Mouse (Mus musculus) adipocyte (in vitro differentiated cells): ENCODE measurements around the gene Itih3.

Experiments used
- DNase-seq: peaks from one replicate; pipeline ENCODE4 v3.0.0-alpha.2; 2016; ENCODE audit warnings: low spot score

Itih3 gene

DNA sequence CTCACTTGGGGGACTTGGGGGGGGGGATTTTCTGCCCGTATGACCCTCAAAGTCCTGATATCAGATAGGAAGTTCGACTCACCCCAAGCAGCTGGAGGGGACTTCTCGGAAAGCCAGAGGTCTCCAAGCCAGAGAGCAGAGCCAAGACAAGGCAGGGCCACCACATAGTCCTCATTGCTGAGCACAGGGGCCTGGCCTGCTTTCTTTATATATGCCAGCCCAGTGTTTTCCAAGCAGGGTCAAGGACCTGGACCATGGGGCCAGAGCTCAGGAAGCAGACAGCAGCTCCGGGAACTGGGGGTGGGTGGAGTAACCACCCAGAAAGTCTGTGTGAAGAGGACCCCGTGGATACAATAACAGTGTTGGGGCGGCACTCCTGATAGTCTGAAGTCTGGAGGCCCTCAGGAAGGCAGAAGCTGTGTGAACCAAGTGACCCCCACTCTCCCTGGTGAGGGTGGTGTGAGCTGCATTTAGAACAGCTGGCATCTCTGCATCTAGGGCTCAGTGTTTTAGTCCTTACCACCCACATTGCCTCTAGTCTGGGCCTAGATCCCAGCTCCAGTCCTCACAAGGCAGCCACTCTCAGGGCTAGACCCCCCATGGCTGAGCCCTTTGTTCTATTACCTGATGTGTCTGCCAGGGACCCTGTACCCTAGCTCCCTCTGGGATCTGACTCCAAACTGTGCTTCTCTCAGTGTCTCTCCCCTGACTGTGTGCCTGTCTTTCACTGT, at the start of gene Itih3:
Gene Itih3, minus strand, starts transcription at position 386 of the 731 bp plus-strand sequence.
- no peak for DNase-seq

DNA sequence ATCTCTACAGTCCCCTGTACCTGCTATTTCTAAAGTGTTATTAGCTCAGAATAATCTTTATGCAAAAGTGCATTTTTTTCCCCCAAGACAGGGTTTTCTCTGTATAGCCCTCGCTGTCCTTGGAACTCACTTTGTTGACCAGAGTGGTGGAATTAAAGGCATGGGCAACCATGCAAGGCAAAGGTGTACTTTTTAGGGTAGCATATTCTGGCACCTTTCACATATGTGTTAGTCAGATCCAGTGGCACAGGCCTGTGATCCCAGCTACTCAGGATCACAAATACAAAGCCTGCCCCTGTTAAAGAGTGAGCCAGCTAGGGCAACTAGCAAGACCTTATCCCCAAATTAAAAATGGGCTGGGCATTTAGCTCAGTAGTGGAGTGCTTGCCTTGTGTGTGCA, 36.8 kb upstream of the Itih3 start:
- DNase-seq: no peak

GRCm38 (mm10) chr14:30959031-30959430, 35.5 kb upstream of the Itih3 start:
- no peak for DNase-seq

GRCm38 (mm10) chr14:30958517-30958916, 35.0 kb upstream of the Itih3 start:
- DNase-seq: no peak

- DNase-seq: peak; percentile 88
These were observed 27.7 kb upstream of the Itih3 start, which contains the start of gene Nek4 for GRCm38 (mm10) chr14:30951154-30951825. Gene Nek4, plus strand, starts transcription at chr14:30951377.

DNA sequence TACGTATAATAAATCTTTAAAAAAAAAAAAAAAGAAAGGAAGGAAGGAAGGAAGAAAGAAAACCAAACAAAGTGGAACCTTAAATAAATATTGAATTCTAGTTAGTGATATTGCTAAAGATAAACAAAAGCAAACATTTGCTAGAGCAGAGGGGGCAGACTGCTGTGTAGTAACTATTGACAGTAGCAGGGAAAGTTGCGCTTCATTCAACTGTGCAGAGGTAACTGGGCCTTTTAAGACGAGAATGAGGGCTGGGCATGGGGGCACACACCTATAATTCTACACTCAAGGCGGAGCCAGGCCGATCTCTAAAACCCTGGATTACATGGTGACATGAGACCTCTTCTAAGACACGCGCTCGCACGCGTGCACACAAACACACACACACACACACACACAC, 26.4 kb upstream of the Itih3 start:
- no peak for DNase-seq

DNA sequence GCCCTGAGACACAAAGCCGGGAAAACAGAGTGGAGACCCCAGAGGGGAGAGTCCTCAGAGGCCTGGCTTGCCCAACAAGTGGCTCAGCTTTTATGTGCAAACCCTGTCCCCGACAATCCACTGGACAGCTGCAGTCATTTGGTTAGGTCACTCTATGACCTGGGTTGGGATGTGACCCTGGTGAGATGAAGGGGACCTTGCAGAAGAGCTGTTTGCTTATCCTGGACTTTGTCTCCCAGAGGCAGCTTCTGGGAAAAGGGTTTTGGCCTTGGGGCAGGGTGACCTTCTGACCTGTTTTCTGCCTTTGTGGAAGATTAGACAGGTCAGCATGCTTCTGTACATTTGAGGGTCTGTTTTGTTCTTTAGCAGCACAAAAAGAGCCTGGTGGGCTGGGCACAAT, 21.2 kb upstream of the Itih3 start:
- DNase-seq: no peak

GRCm38 (mm10) chr14:30943860-30944674, 20.5 kb upstream of the Itih3 start:
- peak; percentile 76 for DNase-seq

GRCm38 (mm10) chr14:30943038-30943437, 19.5 kb upstream of the Itih3 start, which contains the start of gene Itih1:
Gene Itih1, minus strand, starts transcription at chr14:30943289.
- DNase-seq: no peak

GRCm38 (mm10) chr14:30942254-30942653, 18.7 kb upstream of the Itih3 start:
- DNase-seq: no peak

DNA sequence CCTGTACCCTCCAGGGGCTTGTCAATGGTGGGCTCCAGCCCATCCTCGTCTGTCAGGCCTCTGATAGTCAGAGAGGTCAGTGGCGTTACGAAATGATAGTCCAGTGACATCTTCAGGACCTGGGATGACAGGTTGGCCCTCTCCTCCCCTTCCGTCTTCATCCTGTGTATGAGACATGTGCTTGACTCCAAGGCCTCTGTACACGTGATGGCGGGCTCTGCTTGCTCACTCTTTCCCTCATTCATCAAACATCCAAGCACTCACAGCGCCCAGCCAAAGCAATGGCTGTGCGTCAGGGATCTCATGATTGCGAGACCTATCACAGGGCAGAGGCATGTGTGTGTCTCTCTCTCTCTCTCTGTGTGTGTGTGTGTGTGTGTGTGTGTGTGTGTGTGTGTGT, 9.8 kb upstream of the Itih3 start:
- DNase-seq: no peak

DNA sequence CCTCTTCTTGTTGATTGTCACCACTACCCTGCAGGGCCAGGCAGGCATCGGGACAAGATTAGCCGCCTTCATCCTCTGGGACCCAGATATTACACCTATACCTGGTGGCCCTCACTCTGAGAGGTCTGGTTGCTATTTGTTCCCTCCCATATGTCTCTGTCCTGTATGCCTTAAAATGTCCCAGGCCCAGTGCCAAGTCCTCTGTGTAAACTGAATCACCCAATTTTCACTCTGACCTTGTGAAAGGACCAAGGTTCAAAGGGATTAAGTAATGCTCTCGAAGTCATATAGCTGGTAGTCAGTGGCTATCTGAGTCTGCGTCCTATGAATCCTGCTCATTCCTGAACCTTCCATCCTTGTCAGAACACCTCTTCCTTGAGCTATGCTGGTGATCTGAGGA, 6.8 kb upstream of the Itih3 start:
- DNase-seq: no peak

GRCm38 (mm10) chr14:30925492-30925891, 1.9 kb upstream of the Itih3 start:
- DNase-seq: no peak

DNA sequence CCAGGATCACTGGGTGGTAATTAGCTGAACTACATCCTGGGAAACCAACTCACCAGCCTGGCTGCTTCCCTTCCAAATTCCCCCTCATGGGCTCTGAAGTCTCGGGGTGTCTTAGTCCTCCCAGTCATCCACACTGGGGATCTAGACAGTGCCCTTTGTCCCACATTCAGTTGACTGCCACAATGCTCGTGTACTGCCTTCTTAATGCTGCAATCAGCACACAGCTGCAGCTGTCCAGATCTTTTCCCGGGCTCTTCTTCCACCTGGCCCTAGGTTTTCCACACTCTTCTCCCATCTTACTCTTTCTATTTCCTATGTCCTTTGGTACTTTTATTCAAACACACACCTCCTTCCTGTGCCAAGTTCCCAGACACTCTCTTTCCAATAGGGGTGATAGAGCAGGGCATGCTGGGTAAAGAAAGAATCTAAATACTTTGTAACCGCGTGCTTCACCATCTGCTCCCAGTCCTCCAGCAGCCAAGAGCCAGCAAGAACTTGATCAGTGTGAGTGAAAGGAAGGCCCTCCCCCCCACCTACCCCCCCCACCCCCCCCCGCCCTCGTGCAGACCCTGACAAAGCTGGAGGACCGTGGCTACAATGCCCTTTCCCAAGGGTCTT, 1.4 kb downstream of the Itih3 start:
- peak; percentile 57 for DNase-seq

GRCm38 (mm10) chr14:30916516-30916915, 7.0 kb downstream of the Itih3 start:
- DNase-seq: no peak

DNA sequence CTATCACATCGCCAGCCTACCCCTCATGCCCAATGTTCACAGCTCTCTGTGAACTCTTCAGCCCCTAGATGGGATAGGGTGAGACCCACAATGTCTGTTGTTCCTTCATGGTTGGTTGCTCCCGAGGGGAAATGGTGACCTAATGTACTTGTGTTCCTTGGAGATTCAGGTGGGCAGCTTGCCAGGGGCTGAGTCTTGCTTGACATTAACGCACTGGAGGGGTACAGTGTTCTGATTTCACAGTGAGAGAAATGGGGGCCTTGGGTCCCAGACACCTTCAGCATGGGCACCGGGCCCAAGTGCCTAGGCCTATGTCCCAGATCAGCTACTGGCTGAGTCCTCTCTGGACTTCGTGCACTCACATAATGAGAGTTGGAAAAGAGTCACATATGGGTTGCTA, 10.2 kb downstream of the Itih3 start:
- DNase-seq: no peak

DNA sequence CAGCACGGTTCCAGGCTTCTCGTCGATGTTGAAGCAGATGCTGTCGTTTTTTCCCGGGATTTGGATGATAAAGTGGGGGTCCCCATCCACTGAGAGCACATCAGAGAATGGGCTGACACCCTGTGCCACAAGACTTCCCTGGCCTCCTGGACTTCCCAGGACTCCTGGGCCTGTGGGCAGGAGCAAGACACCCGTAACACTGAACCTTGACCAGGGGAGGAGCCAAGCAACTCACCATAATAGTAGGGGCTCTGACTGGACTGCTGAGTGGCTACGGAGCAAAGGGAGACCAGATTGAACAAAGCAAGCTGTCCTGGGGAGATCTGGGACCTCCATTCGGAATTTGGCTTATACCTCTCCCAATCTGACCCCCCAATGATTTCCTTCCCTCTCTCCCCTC, 10.9 kb downstream of the Itih3 start:
- DNase-seq: no peak

DNA sequence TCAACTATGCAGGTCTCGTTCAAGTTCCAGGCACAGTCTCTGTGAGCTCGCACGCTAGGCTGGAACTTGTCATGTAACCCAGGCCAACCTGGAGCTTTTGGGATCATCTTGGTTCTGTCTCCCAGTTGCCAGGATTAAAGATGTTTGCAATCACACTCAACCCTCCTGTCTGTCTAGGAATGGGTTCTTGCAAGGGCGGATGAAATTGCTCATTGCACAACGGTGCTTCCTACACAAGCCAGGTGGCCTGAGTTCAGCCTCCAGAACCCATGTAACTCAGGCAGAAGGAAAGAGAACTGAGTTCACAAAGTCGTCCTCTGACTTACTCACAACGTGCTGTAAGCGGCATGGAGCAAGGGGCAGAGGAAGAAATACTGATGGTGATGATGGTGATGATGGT, 12.4 kb downstream of the Itih3 start:
- peak; percentile 51 for DNase-seq

GRCm38 (mm10) chr14:30907814-30908265, 15.7 kb downstream of the Itih3 start:
- peak; percentile 47 for DNase-seq

DNA sequence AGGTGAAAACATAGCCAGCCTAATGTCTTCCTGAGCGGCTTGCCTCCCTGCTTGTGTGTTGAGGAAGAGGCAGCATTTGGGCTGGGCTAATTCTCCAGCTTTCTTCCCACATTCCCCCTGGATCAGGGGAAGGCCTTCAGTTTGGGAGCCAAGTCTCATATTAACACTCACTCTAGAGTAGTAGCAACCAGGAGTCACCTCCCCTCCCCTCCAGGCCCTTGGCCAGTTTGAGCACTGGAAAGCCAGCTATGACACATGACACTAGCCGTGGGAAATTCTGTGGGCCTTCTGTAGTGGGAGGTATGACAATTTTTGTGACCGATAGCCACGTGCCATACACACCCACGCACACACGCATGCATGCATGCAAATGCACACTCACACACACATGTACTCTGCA, 17.6 kb downstream of the Itih3 start:
- no peak for DNase-seq

DNA sequence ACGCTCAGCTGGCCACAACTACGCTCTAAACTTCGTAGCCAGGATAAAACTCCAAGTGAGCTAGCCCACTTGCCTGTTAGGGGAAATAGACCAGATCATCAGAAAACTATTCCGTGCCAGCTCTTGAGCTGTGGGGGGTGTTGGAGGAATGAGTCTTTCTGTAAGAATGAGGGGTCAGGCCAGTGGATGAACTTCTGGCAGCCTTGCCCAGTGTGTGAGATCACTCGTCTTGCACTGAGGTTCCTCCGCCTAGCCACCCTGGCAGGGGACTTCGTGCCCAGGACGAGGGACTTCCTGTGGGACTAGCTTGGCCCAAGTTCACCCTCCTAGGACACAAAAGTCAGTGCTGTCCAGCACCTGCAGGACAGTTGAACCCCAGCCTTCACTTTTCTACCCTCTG, 19.3 kb downstream of the Itih3 start:
- no peak for DNase-seq

DNA sequence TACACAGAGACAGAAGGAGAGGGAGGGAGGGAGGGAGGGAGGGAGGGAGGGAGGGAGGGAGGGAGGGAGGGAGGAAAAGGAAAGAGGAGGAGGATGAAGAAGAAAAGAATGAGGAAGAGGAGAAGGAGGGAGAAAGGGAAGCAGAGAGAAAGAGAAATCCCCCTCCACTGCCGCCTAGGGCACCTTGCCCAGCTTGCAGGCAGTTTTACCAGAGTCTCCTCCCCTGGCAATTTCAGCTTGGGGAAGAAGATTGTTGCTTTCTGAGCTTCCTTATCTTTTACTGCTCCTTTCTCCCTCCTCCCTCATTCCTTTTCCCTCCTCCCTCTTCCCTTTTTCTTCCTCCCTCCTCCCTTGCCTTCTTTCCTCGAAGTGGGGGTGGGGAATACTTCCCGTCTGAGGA, 20.5 kb downstream of the Itih3 start:
- no peak for DNase-seq
